Comparison of ENCODE assay signal across 9 mouse cellular contexts in genomic region chr7:137322926-137323325, GRCm38 (mm10). TPM values are rescaled to one million over a fixed set of nuclear protein-coding genes. Genes with fewer than 3 reads are reported as not detected.
DNase-seq lines count a peak whose midpoint lies in the region; ATAC-seq and TF ChIP-seq lines count a peak whose summit lies in the region.
"Had no signal": no experiment of that assay in that cellular context is flagged by ENCODE, and none has a peak within 500 bp of the region (broad histone marks: within the 10 kb centered on the region; RNA-seq: fewer than 3 reads in every experiment).

No protein-coding gene starts in this region.

- TF ChIP-seq CTCF in intestine, postnatal 0 days (IDR thresholded peaks at IDR 0.05; ENCODE audit: low read depth), result no peak

- peaks cover 89% of the 10 kb centered on the region for H3K27me3 ChIP-seq in liver, embryonic 11.5 days (replicated peaks; ENCODE audit: control insufficient read depth, insufficient read depth, low read length)
- peaks cover 73% of the 10 kb centered on the region for H3K27me3 ChIP-seq in forebrain, embryonic 11.5 days (ENCODE audit: control insufficient read depth, insufficient read depth, low read length)
- peaks cover 72% of the 10 kb centered on the region for H3K27me3 ChIP-seq in intestine, postnatal 0 days (replicated peaks; ENCODE audit: control insufficient read depth, insufficient read depth, low read length)
- H3K27me3 ChIP-seq in neural tube, embryonic 14.5 days (ENCODE audit: control insufficient read depth, insufficient read depth, low read length), result peaks cover 24% of the 10 kb centered on the region

- no peak overlapping the region for H3K9ac ChIP-seq in liver, embryonic 11.5 days (ENCODE audit: low read depth, low read length)
- H3K9ac ChIP-seq in forebrain, embryonic 11.5 days (ENCODE audit: low read length), result no peak overlapping the region
- no peak overlapping the region for H3K9ac ChIP-seq in intestine, postnatal 0 days (ENCODE audit: low read depth, low read length)
- H3K9ac ChIP-seq in neural tube, embryonic 14.5 days (replicated peaks; ENCODE audit: low read depth, low read length), result peak overlapping the region; percentile 55

- H3K4me1 ChIP-seq in liver, embryonic 11.5 days (replicated peaks; ENCODE audit: control insufficient read depth, insufficient read depth, low read length), result peaks cover 5% of the 10 kb centered on the region
- peaks cover 17% of the 10 kb centered on the region for H3K4me1 ChIP-seq in forebrain, embryonic 11.5 days (replicated peaks; ENCODE audit: control insufficient read depth, insufficient read depth, low read length)
- no peaks in the 10 kb centered on the region for H3K4me1 ChIP-seq in intestine, postnatal 0 days (replicated peaks; ENCODE audit: control insufficient read depth, insufficient read depth, low read length)
- H3K4me1 ChIP-seq in neural tube, embryonic 14.5 days (ENCODE audit: control insufficient read depth, insufficient read depth, low read length), result peaks cover 22% of the 10 kb centered on the region

- H3K4me3 ChIP-seq in liver, embryonic 11.5 days (ENCODE audit: low read depth, low read length), result peak overlapping the region; percentile 39
- H3K4me3 ChIP-seq in forebrain, embryonic 11.5 days (ENCODE audit: low read depth, low read length), result peak overlapping the region; percentile 32
- H3K4me3 ChIP-seq in intestine, postnatal 0 days (ENCODE audit: low read depth, low read length), result peak overlapping the region; percentile 41
- H3K4me3 ChIP-seq in neural tube, embryonic 14.5 days (ENCODE audit: low read depth, low read length), result peak overlapping the region; percentile 49

- no peaks in the 10 kb centered on the region for H3K36me3 ChIP-seq in liver, embryonic 11.5 days (ENCODE audit: control insufficient read depth, insufficient read depth, low read length)
- no peaks in the 10 kb centered on the region for H3K36me3 ChIP-seq in forebrain, embryonic 11.5 days (ENCODE audit: control insufficient read depth, insufficient read depth, low read length)
- H3K36me3 ChIP-seq in intestine, postnatal 0 days (ENCODE audit: control insufficient read depth, insufficient read depth), result no peaks in the 10 kb centered on the region
- no peaks in the 10 kb centered on the region for H3K36me3 ChIP-seq in neural tube, embryonic 14.5 days (ENCODE audit: control insufficient read depth, insufficient read depth, low read length)

- no peak for DNase-seq in liver, embryonic 11.5 days (ENCODE audit: low spot score)
- no peak for DNase-seq in liver
- peak; percentile 61 for DNase-seq in forebrain, embryonic 11.5 days (ENCODE audit: low spot score)
- DNase-seq in right cerebral cortex, postnatal 4 days, result no peak
- no peak for DNase-seq in urinary bladder, postnatal 4 days (ENCODE audit: low spot score in 2 of 2)
- DNase-seq: lung, postnatal 36 days had no signal

- WGBS in liver, embryonic 11.5 days, result 3% methylated on average over 9 of the region's 21 CpGs
- 0% methylated on average over 19 of the region's 21 CpGs for WGBS in forebrain, embryonic 11.5 days
- 3% methylated on average over 13 of the region's 21 CpGs for WGBS in intestine, postnatal 0 days
- 0% methylated on average over 20 of the region's 21 CpGs for WGBS in neural tube, embryonic 14.5 days

- no peak overlapping the region for H3K27ac ChIP-seq in liver, embryonic 11.5 days (ENCODE audit: low read depth, low read length)
- no peak overlapping the region for H3K27ac ChIP-seq in forebrain, embryonic 11.5 days (ENCODE audit: low read depth, low read length)
- no peak overlapping the region for H3K27ac ChIP-seq in intestine, postnatal 0 days (ENCODE audit: low read depth, low read length)
- peak overlapping the region; percentile 70 for H3K27ac ChIP-seq in neural tube, embryonic 14.5 days (ENCODE audit: low read depth, low read length)

- H3K4me2 ChIP-seq in liver, embryonic 11.5 days, result peak overlapping the region; percentile 58
- H3K4me2 ChIP-seq in forebrain, embryonic 11.5 days (ENCODE audit: low read depth, low read length, severe bottlenecking), result peak overlapping the region; percentile 58
- peak overlapping the region; percentile 63 for H3K4me2 ChIP-seq in intestine, postnatal 0 days (replicated peaks; ENCODE audit: low read depth)
- H3K4me2 ChIP-seq in neural tube, embryonic 14.5 days (ENCODE audit: low read depth, low read length), result peak overlapping the region; percentile 76

- ATAC-seq in liver, embryonic 11.5 days (replicated peaks; ENCODE audit: low FRiP score), result no peak
- no peak for ATAC-seq in forebrain, embryonic 11.5 days (replicated peaks; ENCODE audit: low FRiP score)
- no peak for ATAC-seq in intestine, postnatal 0 days
- ATAC-seq in neural tube, embryonic 14.5 days (ENCODE audit: low read depth), result 0 out of 2 replicates have a peak, but pooled peaks have one; percentile 19
- ATAC-seq in megakaryocyte-erythroid progenitor cell, adult 5-6 weeks (replicated peaks; ENCODE audit: low FRiP score, low TSS enrichment, poor library complexity, severe bottlenecking), result no peak

- no peaks in the 10 kb centered on the region for H3K9me3 ChIP-seq in liver, embryonic 11.5 days (ENCODE audit: control insufficient read depth, low read length)
- H3K9me3 ChIP-seq in forebrain, embryonic 11.5 days (ENCODE audit: control insufficient read depth, low read length), result no peaks in the 10 kb centered on the region
- 0 out of 2 replicates have a peak, but pooled peaks cover 2% of the 10 kb centered on the region for H3K9me3 ChIP-seq in intestine, postnatal 0 days (ENCODE audit: control insufficient read depth)
- no peaks in the 10 kb centered on the region for H3K9me3 ChIP-seq in neural tube, embryonic 14.5 days (ENCODE audit: control insufficient read depth, low read length)

RNA-seq across cellular contexts. Expression of gene Ebf3, which starts 8.7 kb away (rescaled TPM):
- 0.55 and 0.83 TPM in 2 replicates for polyA plus RNA-seq in liver, embryonic 11.5 days (2014; fragmentation: Nextera tagmentation; extraction: Ambion mirVana)
- 2.9 and 3.6 TPM in 2 replicates for polyA plus RNA-seq in forebrain, embryonic 11.5 days (2014; fragmentation: Nextera tagmentation; extraction: Ambion mirVana)
- polyA plus RNA-seq in intestine, postnatal 0 days (2015; fragmentation: Nextera tagmentation; extraction: Ambion mirVana), result 0.31 and 0.41 TPM in 2 replicates
- polyA plus RNA-seq in neural tube, embryonic 14.5 days (2014; fragmentation: Nextera tagmentation; extraction: Ambion mirVana), result 46.9 and 53.5 TPM in 2 replicates
- total RNA-seq in megakaryocyte-erythroid progenitor cell, adult 5-6 weeks (2014; fragmentation: Nextera tagmentation), result not detected in 2 replicates
- not detected in 2 replicates for total RNA-seq in megakaryocyte-erythroid progenitor cell, adult 5-6 weeks (2017)

Comparison
In these comparisons a context has a peak if more than half of its experiments do, and no peak if none do; other contexts are left out.
1. RNA of gene Ebf3, which starts 8.7 kb away (polyA plus RNA-seq): 46.9 to 53.5 TPM in neural tube, embryonic 14.5 days; 2.9 to 3.6 TPM in forebrain, embryonic 11.5 days, 0.55 to 0.83 TPM in liver, embryonic 11.5 days and 0.31 to 0.41 TPM in intestine, postnatal 0 days; every median in the first group is over 10 times any median in the second.
2. Peak in every context shown above with its lines, with median percentiles within 50 percentile points of each other: H3K4me2 ChIP-seq and H3K4me3 ChIP-seq.